Mouse (Mus musculus) intestine, embryonic 16.5 days (tissue): ENCODE measurements around the gene Ccnt1. TPM values are rescaled to one million over a fixed set of nuclear protein-coding genes. Genes with fewer than 3 reads are reported as not detected.
"Not testable (repeated sequence)": the region's sequence is repeated elsewhere in the genome, so short reads cannot be mapped to it uniquely, and the experiment has no call there.

Source experiments
- ATAC-seq: fragments of 200-750 bp; cut with Nextera tagmentation; 2 replicates; pipeline ENCODE4 v1.8.0; 2017; ENCODE audit warnings: moderate TSS enrichment, moderate library complexity
- H3K27ac ChIP-seq: fragments of 300-500 bp; sonication (generic); 2 replicates; pipeline ENCODE4 v1.5.1; 2014; ENCODE audit warnings: mild to moderate bottlenecking, low read length
- H3K27me3 ChIP-seq: fragments of 300-500 bp; sonication (generic); replicated peaks from 2 replicates; pipeline ENCODE4 v1.6.1; 2014; ENCODE audit warnings: low read length, control low read depth, mixed read lengths; ENCODE audit not compliant: control insufficient read depth, insufficient read depth
- H3K36me3 ChIP-seq: fragments of 300-500 bp; sonication (generic); 2 replicates; pipeline ENCODE4 v1.6.1; 2014; ENCODE audit warnings: low read length, control low read depth; ENCODE audit not compliant: control insufficient read depth, insufficient read depth
- H3K4me1 ChIP-seq: fragments of 300-500 bp; sonication (generic); 2 replicates; pipeline ENCODE4 v1.6.1; 2014; ENCODE audit warnings: low read length, control low read depth, mixed read lengths; ENCODE audit not compliant: control insufficient read depth, insufficient read depth
- H3K4me2 ChIP-seq: fragments of 300-500 bp; sonication (generic); 2 replicates; pipeline ENCODE4 v1.6.1; 2014; ENCODE audit warnings: low read depth, low read length, control low read depth
- H3K4me3 ChIP-seq: fragments of 300-500 bp; sonication (generic); 2 replicates; pipeline ENCODE4 v1.5.1; 2014; ENCODE audit warnings: mild to moderate bottlenecking, low read length
- H3K9ac ChIP-seq: fragments of 300-500 bp; sonication (generic); 2 replicates; pipeline ENCODE4 v1.6.1; 2014; ENCODE audit warnings: low read depth, low read length
- H3K9me3 ChIP-seq: fragments of 300-500 bp; sonication (generic); 2 replicates; pipeline ENCODE4 v1.6.1; 2016; ENCODE audit warnings: low read length, control low read depth; ENCODE audit not compliant: control insufficient read depth
- WGBS: fragments of 180-500 bp; shearing (Covaris S2); extraction: QIAGEN DNeasy Blood & Tissue Kit; methylation state at CpG from one replicate; pipeline ENCODE4 v1.1.7; 2014; 5-methylcytosine and 5-hydroxymethylcytosine counted together
- polyA plus RNA-seq: library from polyadenylated mRNA; unstranded; fragments of >200 nt; fragmentation: Nextera tagmentation; extraction: Ambion mirVana; gene quantifications from 2 replicates; pipeline ENCODE4 v1.2.1, GENCODE M21; 2015

Gene Ccnt1
- polyA plus RNA-seq, 1 experiment from 2014 or later: 43.7 TPM

DNA sequence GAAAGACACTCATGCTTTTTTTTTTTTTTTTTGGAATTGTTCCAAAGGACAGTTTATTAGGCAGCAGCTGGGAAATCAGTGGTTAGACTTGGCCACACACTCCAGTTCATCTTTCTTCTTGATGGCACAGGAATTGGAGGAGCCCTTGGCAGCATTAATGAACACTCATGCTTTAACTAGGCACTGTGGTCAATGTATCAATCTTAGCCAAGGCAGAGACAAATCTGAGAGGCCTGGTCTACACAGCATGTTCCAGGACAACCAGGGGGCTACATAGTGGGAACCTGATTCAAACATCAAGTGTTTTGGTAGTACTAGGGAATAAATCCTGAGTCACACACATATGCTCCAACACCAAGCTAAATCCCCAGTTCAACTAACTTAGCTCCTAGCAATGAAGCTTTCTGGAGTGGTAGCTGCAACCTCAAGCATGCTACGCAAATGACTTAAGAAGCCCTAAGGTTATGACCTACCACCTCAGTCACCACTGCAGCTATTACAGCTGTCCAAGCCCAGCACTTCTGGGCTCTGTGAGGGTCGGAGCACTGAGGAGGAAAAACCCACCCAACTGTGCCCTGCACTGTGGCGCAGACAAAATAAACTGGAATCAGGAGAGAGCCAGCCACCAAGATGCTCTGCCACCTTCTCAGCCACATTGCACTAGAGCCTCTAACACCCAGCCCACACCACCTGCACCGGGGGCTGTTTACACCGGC lies 43.5 kb downstream of the Ccnt1 start:
- no peak overlapping the region for H3K4me2 ChIP-seq
- ATAC-seq: no peak
- peaks cover 30% of the 10 kb centered on the region for H3K36me3 ChIP-seq
- H3K4me3 ChIP-seq: no peak overlapping the region
- H3K9ac ChIP-seq: no peak overlapping the region
- H3K4me1 ChIP-seq: peaks cover under 1% of the 10 kb centered on the region; the same call in 1 of the 2 replicates
- H3K27me3 ChIP-seq: no peaks in the 10 kb centered on the region
- 94% methylated on average over 5 of the region's 5 CpGs for WGBS
- H3K27ac ChIP-seq: no peak overlapping the region
- H3K9me3 ChIP-seq: no peaks in the 10 kb centered on the region

DNA sequence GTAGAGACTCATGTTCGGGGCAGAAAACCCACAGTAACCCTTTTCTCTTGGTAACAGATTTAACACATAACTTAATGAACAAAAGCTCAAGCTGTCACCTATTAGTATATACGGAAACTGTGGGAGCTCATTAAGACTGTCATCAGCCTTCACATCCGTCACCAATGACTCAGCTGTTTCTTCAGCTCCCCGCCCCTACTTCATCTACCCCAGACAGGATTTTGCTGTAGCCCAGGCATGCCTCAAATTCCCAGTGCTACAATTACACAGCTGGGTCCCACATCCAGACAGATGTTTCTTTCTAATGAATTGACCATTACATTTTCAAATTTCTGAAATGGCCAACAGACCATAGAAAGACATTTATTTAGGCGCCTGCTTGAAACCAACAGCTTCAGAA lies 44.7 kb downstream of the Ccnt1 start:
- H3K36me3 ChIP-seq: peaks cover 31% of the 10 kb centered on the region
- H3K27ac ChIP-seq: no peak overlapping the region
- H3K4me1 ChIP-seq: no peaks in the 10 kb centered on the region
- H3K27me3 ChIP-seq: no peaks in the 10 kb centered on the region
- no peak for ATAC-seq
- no peaks in the 10 kb centered on the region for H3K9me3 ChIP-seq
- no peak overlapping the region for H3K4me3 ChIP-seq
- H3K9ac ChIP-seq: no peak overlapping the region
- 79% methylated on average over 5 of the region's 5 CpGs for WGBS
- H3K4me2 ChIP-seq: no peak overlapping the region

DNA sequence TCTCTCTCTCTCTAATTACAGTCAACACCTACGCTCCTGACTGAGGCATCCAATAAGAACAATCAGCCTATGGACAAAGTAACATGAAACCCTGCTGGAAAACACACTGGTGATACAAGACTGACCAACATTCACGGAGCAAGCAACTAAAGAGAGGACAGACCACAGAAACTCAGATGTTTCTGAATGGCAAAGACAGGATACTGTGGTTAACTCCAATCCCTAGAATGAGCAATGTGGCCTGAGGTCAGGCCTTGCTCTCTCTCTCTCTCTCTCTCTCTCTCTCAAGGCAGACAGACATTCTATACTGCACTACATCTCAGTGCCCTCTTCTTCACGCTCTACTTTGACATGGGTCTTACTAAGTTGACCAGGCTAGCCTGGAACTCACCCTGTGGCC lies 49.5 kb downstream of the Ccnt1 start:
- H3K27ac ChIP-seq: no peak overlapping the region
- H3K4me3 ChIP-seq: no peak overlapping the region
- no peaks in the 10 kb centered on the region for H3K27me3 ChIP-seq
- H3K4me1 ChIP-seq: no peaks in the 10 kb centered on the region
- peaks cover 35% of the 10 kb centered on the region for H3K36me3 ChIP-seq
- H3K9ac ChIP-seq: no peak overlapping the region
- H3K9me3 ChIP-seq: no peaks in the 10 kb centered on the region
- WGBS: 94% methylated on average over 3 of the region's 3 CpGs
- ATAC-seq: no peak
- no peak overlapping the region for H3K4me2 ChIP-seq

DNA sequence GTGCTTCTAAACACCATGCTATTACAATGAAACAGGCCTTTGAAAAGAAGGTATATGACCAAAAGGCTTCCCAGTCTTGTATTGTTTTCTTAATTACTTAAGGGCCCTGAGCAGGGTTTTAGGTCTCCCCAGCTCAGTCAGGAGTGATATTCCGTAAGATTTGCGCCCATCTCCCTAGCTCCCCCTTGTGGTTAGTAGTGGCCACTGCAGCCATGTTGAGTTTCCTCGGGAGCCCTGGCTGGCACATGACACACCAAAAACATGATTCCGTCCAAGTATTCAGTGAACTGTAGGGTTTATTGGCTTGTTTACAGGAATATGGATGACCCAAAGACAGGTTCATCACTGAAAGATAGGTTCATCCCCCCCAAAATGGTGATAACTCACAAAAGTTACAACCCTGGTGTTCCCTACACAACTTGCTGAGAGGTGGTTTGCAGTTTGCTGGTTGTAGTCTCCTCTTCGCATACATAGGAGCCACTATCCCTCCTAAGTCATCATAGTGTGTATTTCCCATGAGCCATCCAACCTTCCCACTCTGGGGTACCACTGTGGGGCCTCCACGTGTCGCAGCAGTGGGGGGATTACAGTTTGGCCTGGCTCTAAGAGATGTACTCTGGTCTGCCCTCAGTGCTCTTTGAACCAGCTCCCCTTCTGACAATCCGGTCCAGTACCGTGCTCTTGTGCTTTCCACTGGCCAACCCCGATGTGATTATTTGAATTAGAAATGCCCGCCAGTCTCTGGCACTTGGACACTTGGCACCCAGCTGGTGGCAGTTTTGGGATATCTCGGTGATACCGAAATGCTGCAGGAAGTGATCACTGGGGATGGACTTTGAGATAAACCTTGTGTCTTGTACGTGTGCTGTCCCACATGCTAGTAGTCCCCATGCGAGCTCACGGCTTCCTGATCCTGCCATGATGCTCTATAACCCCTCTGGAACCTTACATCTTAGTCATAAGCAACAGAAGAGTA lies 53.1 kb downstream of the Ccnt1 start:
- Histone ChIP-seq H3K4me2 (no peak overlapping the region), H3K27ac (no peak overlapping the region), H3K4me3 (no peak overlapping the region), H3K27me3 (no peaks in the 10 kb centered on the region), H3K4me1 (no peaks in the 10 kb centered on the region), H3K9ac (no peak overlapping the region), H3K36me3 (peaks cover 18% of the 10 kb centered on the region), H3K9me3 (no peaks in the 10 kb centered on the region)
- peak; percentile 55 for ATAC-seq
- WGBS: 69% methylated on average over 16 of the region's 16 CpGs

DNA sequence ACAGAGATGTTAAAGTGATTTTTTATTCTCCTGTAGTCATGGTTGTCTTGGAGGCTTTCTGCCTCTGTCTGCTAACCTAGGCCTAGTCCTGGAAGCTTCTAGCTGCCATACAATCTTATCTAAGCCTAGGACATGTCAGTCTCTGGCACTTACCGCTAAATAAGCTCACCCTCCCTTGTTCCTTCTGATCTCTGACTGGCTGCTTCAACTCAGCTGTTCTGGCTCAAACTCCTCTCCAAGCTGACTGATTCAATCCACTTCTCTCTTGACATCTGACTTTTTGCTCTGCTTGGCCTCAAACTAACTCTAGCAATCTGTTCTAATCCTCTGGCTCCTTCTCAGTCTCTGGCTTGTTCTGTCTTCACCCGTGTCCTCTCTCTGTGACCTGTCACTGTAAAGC lies 55.9 kb downstream of the Ccnt1 start:
- H3K9ac ChIP-seq, H3K4me1 ChIP-seq, H3K9me3 ChIP-seq, ATAC-seq, H3K27me3 ChIP-seq, H3K27ac ChIP-seq, H3K4me3 ChIP-seq, H3K4me2 ChIP-seq: not testable (repeated sequence)
- peaks cover 10% of the 10 kb centered on the region for H3K36me3 ChIP-seq
- WGBS: 85% methylated on average over 2 of the region's 2 CpGs

DNA sequence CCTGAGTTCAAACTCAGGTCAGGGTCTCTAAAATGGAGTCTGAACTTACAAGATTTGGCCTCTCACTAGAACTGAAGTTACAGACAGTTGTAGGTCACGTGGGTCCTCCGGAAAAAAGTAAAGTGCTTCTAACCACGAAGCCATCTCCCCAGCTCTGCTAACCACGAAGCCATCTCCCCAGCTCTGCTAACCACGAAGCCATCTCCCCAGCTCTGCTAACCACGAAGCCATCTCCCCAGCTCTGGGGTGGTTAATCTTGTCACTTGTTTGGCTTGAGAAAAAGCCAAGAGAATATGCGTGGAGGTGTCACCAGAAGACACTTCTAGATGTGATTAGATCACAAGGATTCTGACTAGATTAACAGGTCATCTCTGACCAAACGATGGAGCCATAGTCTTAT lies 56.6 kb downstream of the Ccnt1 start:
- Histone ChIP-seq H3K4me3 (no peak overlapping the region), H3K36me3 (peaks cover 5% of the 10 kb centered on the region; the same call in 1 of the 2 replicates), H3K9ac (no peak overlapping the region), H3K4me1 (peaks cover 5% of the 10 kb centered on the region; the same call in 1 of the 2 replicates), H3K9me3 (no peaks in the 10 kb centered on the region), H3K27ac (no peak overlapping the region), H3K27me3 (no peaks in the 10 kb centered on the region), H3K4me2 (no peak overlapping the region)
- ATAC-seq: no peak
- WGBS: 85% methylated on average over 8 of the region's 8 CpGs

DNA sequence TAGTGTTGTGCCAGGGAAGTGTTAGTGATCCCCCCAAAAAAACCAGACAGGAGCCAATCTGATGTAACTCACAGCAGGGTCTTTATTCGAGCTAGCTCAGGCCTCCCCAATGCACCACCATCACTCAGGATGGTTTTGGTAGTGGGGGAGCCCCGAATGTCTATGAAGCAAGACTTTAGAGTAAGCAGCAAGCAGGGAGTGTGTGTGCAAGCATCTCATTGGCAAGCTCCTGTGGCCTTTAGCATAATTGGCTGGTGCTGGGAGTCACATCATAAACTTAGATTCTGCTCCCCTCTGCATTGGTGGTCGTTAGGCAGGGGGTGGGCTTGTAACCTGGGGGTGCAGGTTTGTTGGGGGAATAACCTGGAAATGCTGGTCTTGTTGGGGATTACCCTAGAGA lies 57.0 kb downstream of the Ccnt1 start:
- H3K4me3 ChIP-seq, H3K9me3 ChIP-seq, H3K4me2 ChIP-seq, H3K4me1 ChIP-seq, H3K27me3 ChIP-seq, ATAC-seq, H3K36me3 ChIP-seq, H3K27ac ChIP-seq, H3K9ac ChIP-seq: not testable (repeated sequence)
- WGBS: 58% methylated on average over 3 of the region's 3 CpGs

DNA sequence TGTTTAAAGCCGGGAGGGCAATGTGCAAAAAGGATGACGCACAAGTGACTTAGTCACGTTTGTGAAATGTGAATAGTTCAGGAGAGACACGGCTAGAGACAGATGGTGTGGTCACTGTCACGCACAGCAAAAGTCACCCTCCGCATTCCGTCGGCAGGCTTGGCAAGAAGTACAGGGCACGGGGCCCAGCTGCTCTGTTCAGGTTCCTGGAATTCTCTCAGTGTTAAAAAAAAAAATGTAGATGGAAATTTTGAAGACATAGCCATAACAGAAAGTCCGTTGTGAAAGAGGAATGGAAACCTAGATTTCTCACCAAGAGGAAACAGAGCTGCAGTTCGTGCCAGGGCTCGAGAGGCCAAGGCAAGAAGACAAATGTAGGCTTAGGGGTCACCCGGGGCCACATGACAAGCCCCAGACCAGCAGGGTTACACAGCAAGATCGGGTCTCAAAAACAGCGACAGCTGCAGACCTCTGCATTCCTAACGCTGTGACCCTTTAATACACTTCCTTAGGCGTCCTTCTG lies 57.9 kb downstream of the Ccnt1 start:
- no peak for ATAC-seq
- WGBS: 39% methylated on average over 17 of the region's 17 CpGs
- Histone ChIP-seq H3K27me3 (no peaks in the 10 kb centered on the region), H3K4me2 (no peak overlapping the region), H3K9me3 (no peaks in the 10 kb centered on the region), H3K9ac (no peak overlapping the region), H3K4me1 (peaks cover 5% of the 10 kb centered on the region; the same call in 1 of the 2 replicates), H3K4me3 (no peak overlapping the region), H3K36me3 (no peaks in the 10 kb centered on the region), H3K27ac (no peak overlapping the region)

DNA sequence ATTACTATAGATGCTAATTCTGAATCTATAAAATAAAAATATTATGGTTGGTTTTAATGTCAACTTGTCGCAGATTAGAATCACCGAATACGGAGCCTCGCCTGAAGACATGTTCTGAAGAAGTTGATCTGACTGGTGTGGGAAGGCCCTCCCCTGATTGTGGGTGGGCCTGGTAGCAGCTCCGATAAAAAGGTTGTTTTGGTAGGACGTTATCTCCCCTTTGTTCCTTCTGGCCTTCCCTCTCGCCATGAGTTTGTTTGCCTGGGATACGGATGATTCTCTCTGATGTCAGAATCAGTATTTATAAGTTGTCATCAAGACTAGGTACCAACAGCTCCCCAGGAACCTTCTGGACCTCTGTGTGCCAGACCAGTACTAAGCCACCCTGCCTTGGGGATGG lies 58.5 kb downstream of the Ccnt1 start:
- Histone ChIP-seq H3K27ac (no peak overlapping the region), H3K27me3 (no peaks in the 10 kb centered on the region), H3K36me3 (no peaks in the 10 kb centered on the region), H3K4me3 (no peak overlapping the region), H3K9ac (no peak overlapping the region), H3K4me2 (no peak overlapping the region), H3K4me1 (peaks cover 5% of the 10 kb centered on the region; the same call in 1 of the 2 replicates), H3K9me3 (no peaks in the 10 kb centered on the region)
- no peak for ATAC-seq
- 70% methylated on average over 8 of the region's 8 CpGs for WGBS
